Mouse (Mus musculus): ENCODE data around the gene Nsmce1.

Gene Nsmce1

GRCm38 (mm10) chr7:125491760-125492159 is 364 bp upstream of the Nsmce1 start:
- DNase-seq (ENCODE audit: low read depth, low spot score) = no peak

- DNase-seq (ENCODE audit: low read depth, low spot score) = no peak
These were observed 1.8 kb downstream of the Nsmce1 start for GRCm38 (mm10) chr7:125489636-125490035.

GRCm38 (mm10) chr7:125488706-125489105 is 2.7 kb downstream of the Nsmce1 start:
- DNase-seq (ENCODE audit: low read depth, low spot score) = no peak

- DNase-seq (ENCODE audit: low read depth, low spot score) = no peak
These were observed 4.3 kb downstream of the Nsmce1 start for GRCm38 (mm10) chr7:125487126-125487525.

GRCm38 (mm10) chr7:125486121-125486630 is 5.2 kb downstream of the Nsmce1 start:
- DNase-seq (ENCODE audit: low read depth, low spot score) = no peak

- DNase-seq (ENCODE audit: low read depth, low spot score) = no peak
These were observed 6.6 kb downstream of the Nsmce1 start for GRCm38 (mm10) chr7:125484791-125485190.

GRCm38 (mm10) chr7:125482886-125483285 is 8.5 kb downstream of the Nsmce1 start:
- DNase-seq (ENCODE audit: low read depth, low spot score) = no peak

- DNase-seq (ENCODE audit: low read depth, low spot score) = no peak
These were observed 9.1 kb downstream of the Nsmce1 start for GRCm38 (mm10) chr7:125482339-125482738.

- no peak for DNase-seq (ENCODE audit: low read depth, low spot score)
These were observed 10.9 kb downstream of the Nsmce1 start for GRCm38 (mm10) chr7:125480518-125480917.

GRCm38 (mm10) chr7:125478391-125478984 is 12.9 kb downstream of the Nsmce1 start:
- DNase-seq (ENCODE audit: low read depth, low spot score) = no peak

- DNase-seq (ENCODE audit: low read depth, low spot score) = no peak
These were observed 15.7 kb downstream of the Nsmce1 start for GRCm38 (mm10) chr7:125475601-125476251.

GRCm38 (mm10) chr7:125474535-125474934 is 16.9 kb downstream of the Nsmce1 start:
- no peak for DNase-seq (ENCODE audit: low read depth, low spot score)

- DNase-seq (ENCODE audit: low read depth, low spot score) = peak; percentile 71
These were observed 19.2 kb downstream of the Nsmce1 start for GRCm38 (mm10) chr7:125471991-125472741.

GRCm38 (mm10) chr7:125470901-125471300 is 20.5 kb downstream of the Nsmce1 start:
- no peak for DNase-seq (ENCODE audit: low read depth, low spot score)

- peak; percentile 86 for DNase-seq (ENCODE audit: low read depth, low spot score)
These were observed 21.5 kb downstream of the Nsmce1 start for GRCm38 (mm10) chr7:125469937-125470336.

- no peak for DNase-seq (ENCODE audit: low read depth, low spot score)
These were observed 29.2 kb downstream of the Nsmce1 start for GRCm38 (mm10) chr7:125462200-125462599.

GRCm38 (mm10) chr7:125453671-125454070 is 37.7 kb downstream of the Nsmce1 start:
- no peak for DNase-seq (ENCODE audit: low read depth, low spot score)

GRCm38 (mm10) chr7:125451078-125451477 is 40.3 kb downstream of the Nsmce1 start:
- no peak for DNase-seq (ENCODE audit: low read depth, low spot score)

GRCm38 (mm10) chr7:125450678-125451077 is 40.7 kb downstream of the Nsmce1 start:
- DNase-seq (ENCODE audit: low read depth, low spot score) = no peak

GRCm38 (mm10) chr7:125444464-125445401 is 46.7 kb downstream of the Nsmce1 start, which contains the start of gene Kdm8:
Kdm8 (plus strand) TSS chr7:125444676.
- DNase-seq (ENCODE audit: low read depth, low spot score) = peak; percentile 99

- no peak for DNase-seq (ENCODE audit: low read depth, low spot score)
These were observed 47.3 kb downstream of the Nsmce1 start for GRCm38 (mm10) chr7:125444076-125444463.
